8 mouse cellular contexts compared by ENCODE assay signal in the genomic region with DNA sequence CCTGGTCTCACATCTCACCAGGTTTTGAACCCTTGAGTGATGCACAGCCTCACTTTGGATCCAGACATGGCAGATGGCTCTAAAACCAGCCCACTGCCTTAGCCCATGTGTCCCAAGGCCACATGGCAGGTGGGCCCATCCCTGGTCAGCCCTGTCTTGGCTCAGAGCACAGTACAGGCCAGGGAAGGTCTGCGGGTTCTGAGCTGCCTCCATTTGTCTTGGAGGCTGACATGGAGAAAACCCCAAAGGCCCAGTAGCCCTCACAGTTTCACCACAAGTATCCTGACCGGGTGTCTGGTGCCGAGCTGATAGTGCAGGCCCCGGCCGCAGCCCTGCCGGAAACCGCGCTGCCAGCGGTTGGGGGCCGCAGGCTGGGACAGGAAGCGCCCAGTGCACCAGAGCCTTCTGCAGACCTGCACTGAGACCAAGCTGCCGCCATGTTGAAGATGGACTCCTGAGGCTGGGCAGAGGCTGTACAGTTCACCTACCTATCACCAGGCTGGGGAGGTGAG. TPM values are rescaled to one million over a fixed set of nuclear protein-coding genes. Genes with fewer than 3 reads are reported as not detected.
A peak's percentile ranks its signal among the peaks of the same experiment; 100 is the strongest.
DNase-seq lines count a peak whose midpoint lies in the region; ATAC-seq and TF ChIP-seq lines count a peak whose summit lies in the region.

No protein-coding gene starts in this region.

- H3K27me3 ChIP-seq in kidney, embryonic 14.5 days (ENCODE audit: control insufficient read depth, insufficient read depth, low read length) = no peaks in the 10 kb centered on the region
- H3K27me3 ChIP-seq in embryonic facial prominence, embryonic 12.5 days = no peaks in the 10 kb centered on the region
- H3K27me3 ChIP-seq in intestine, postnatal 0 days (replicated peaks; ENCODE audit: control insufficient read depth, insufficient read depth, low read length) = no peaks in the 10 kb centered on the region
- no peaks in the 10 kb centered on the region for H3K27me3 ChIP-seq in midbrain, embryonic 16.5 days (ENCODE audit: control insufficient read depth, insufficient read depth, low read depth, low read length)

- WGBS in kidney, embryonic 14.5 days = 98% methylated on average over 12 of the region's 12 CpGs
- WGBS in embryonic facial prominence, embryonic 12.5 days = 97% methylated on average over 12 of the region's 12 CpGs
- WGBS in intestine, postnatal 0 days = 98% methylated on average over 12 of the region's 12 CpGs
- WGBS in midbrain, embryonic 16.5 days = 97% methylated on average over 12 of the region's 12 CpGs

- H3K4me2 ChIP-seq in kidney, embryonic 14.5 days (replicated peaks; ENCODE audit: low read depth, low read length) = peak overlapping the region; percentile 34
- peak overlapping the region; percentile 42 for H3K4me2 ChIP-seq in embryonic facial prominence, embryonic 12.5 days (replicated peaks)
- H3K4me2 ChIP-seq in intestine, postnatal 0 days (replicated peaks; ENCODE audit: low read depth) = 0 out of 2 replicates have a peak overlapping the region, but pooled peaks have one; percentile 52
- H3K4me2 ChIP-seq in midbrain, embryonic 16.5 days (ENCODE audit: low read length) = peak overlapping the region; percentile 56

- DNase-seq in kidney, adult 11 months = no peak
- no peak for DNase-seq in left cerebral cortex, adult 11 months (ENCODE audit: low spot score)
- no peak for DNase-seq in embryo, embryonic 9.5 days (ENCODE audit: extremely low spot score)
- DNase-seq in spleen, postnatal 36 days (ENCODE audit: low spot score in 2 of 2) = no peak

- ATAC-seq in kidney, embryonic 14.5 days (ENCODE audit: low FRiP score, low TSS enrichment) = peak; percentile 32
- peak; percentile 56; the same call in 1 of the 2 replicates for ATAC-seq in embryonic facial prominence, embryonic 12.5 days (ENCODE audit: insufficient number of reproducible peaks, insufficient read depth, low FRiP score, low TSS enrichment)
- no peak for ATAC-seq in intestine, postnatal 0 days
- peak; percentile 60 for ATAC-seq in midbrain, embryonic 16.5 days

- no peaks in the 10 kb centered on the region for H3K9me3 ChIP-seq in kidney, embryonic 14.5 days (ENCODE audit: control insufficient read depth, low read length)
- no peaks in the 10 kb centered on the region for H3K9me3 ChIP-seq in embryonic facial prominence, embryonic 12.5 days
- no peaks in the 10 kb centered on the region for H3K9me3 ChIP-seq in intestine, postnatal 0 days (ENCODE audit: control insufficient read depth)
- no peaks in the 10 kb centered on the region for H3K9me3 ChIP-seq in midbrain, embryonic 16.5 days (replicated peaks; ENCODE audit: control insufficient read depth, low read length, poor library complexity, severe bottlenecking)

- H3K36me3 ChIP-seq in kidney, embryonic 14.5 days (ENCODE audit: control insufficient read depth, insufficient read depth, low read length) = peaks cover 32% of the 10 kb centered on the region
- H3K36me3 ChIP-seq in embryonic facial prominence, embryonic 12.5 days = peaks cover 32% of the 10 kb centered on the region
- H3K36me3 ChIP-seq in intestine, postnatal 0 days (ENCODE audit: control insufficient read depth, insufficient read depth) = peaks cover 28% of the 10 kb centered on the region
- peaks cover 22% of the 10 kb centered on the region for H3K36me3 ChIP-seq in midbrain, embryonic 16.5 days (ENCODE audit: control insufficient read depth, insufficient read depth, low read length)

- no peak overlapping the region for H3K27ac ChIP-seq in kidney, embryonic 14.5 days (ENCODE audit: low read depth, low read length)
- no peak overlapping the region for H3K27ac ChIP-seq in embryonic facial prominence, embryonic 12.5 days
- no peak overlapping the region for H3K27ac ChIP-seq in intestine, postnatal 0 days (ENCODE audit: low read depth, low read length)
- H3K27ac ChIP-seq in midbrain, embryonic 16.5 days (ENCODE audit: low read length) = peak overlapping the region; percentile 72

- no peak for TF ChIP-seq CTCF in intestine, postnatal 0 days (IDR thresholded peaks at IDR 0.05; ENCODE audit: low read depth)

- H3K4me3 ChIP-seq in kidney, embryonic 14.5 days (ENCODE audit: low read length) = no peak overlapping the region
- H3K4me3 ChIP-seq in embryonic facial prominence, embryonic 12.5 days = no peak overlapping the region
- H3K4me3 ChIP-seq in intestine, postnatal 0 days (ENCODE audit: low read depth, low read length) = no peak overlapping the region
- H3K4me3 ChIP-seq in midbrain, embryonic 16.5 days (ENCODE audit: low read depth, low read length) = no peak overlapping the region

- H3K4me1 ChIP-seq in kidney, embryonic 14.5 days (ENCODE audit: control insufficient read depth, insufficient read depth, low read length) = peaks cover 3% of the 10 kb centered on the region; the same call in 1 of the 2 replicates
- H3K4me1 ChIP-seq in embryonic facial prominence, embryonic 12.5 days = peaks cover 6% of the 10 kb centered on the region; the same call in 1 of the 2 replicates
- no peaks in the 10 kb centered on the region for H3K4me1 ChIP-seq in intestine, postnatal 0 days (replicated peaks; ENCODE audit: control insufficient read depth, insufficient read depth, low read length)
- peaks cover 9% of the 10 kb centered on the region for H3K4me1 ChIP-seq in midbrain, embryonic 16.5 days (ENCODE audit: control insufficient read depth, insufficient read depth, low read length)

- peak overlapping the region; percentile 48; the same call in 1 of the 2 replicates for H3K9ac ChIP-seq in kidney, embryonic 14.5 days (ENCODE audit: low read depth, low read length)
- H3K9ac ChIP-seq in embryonic facial prominence, embryonic 12.5 days = peak overlapping the region; percentile 34
- H3K9ac ChIP-seq in intestine, postnatal 0 days (ENCODE audit: low read depth, low read length) = peak overlapping the region; percentile 19; the same call in 1 of the 2 replicates
- H3K9ac ChIP-seq in midbrain, embryonic 16.5 days (ENCODE audit: low read depth, low read length) = peak overlapping the region; percentile 69

RNA-seq across cellular contexts. Expression of a gene that starts 22.4 kb away (rescaled TPM):
- polyA plus RNA-seq in kidney, embryonic 14.5 days (2014; fragmentation: Nextera tagmentation; extraction: Ambion mirVana) = 294 and 402 TPM in 2 replicates
- 345 and 352 TPM in 2 replicates for polyA plus RNA-seq in embryonic facial prominence, embryonic 12.5 days (2016; fragmentation: Nextera tagmentation; extraction: Ambion mirVana)
- 164 and 184 TPM in 2 replicates for polyA plus RNA-seq in intestine, postnatal 0 days (2015; fragmentation: Nextera tagmentation; extraction: Ambion mirVana)
- 321 and 328 TPM in 2 replicates for polyA plus RNA-seq in midbrain, embryonic 16.5 days (2015; fragmentation: Nextera tagmentation; extraction: Ambion mirVana)

Comparison
In these comparisons a context has a peak if more than half of its experiments do, and no peak if none do; other contexts are left out.
1. H3K9ac ChIP-seq: peak in every context shown above with its lines; median percentile 69 in midbrain, embryonic 16.5 days; 48 in kidney, embryonic 14.5 days; 34 in embryonic facial prominence, embryonic 12.5 days; 19 in intestine, postnatal 0 days.